Mouse (Mus musculus): ENCODE data around the gene Ushbp1. TPM values are rescaled to one million over a fixed set of nuclear protein-coding genes. Genes with fewer than 3 reads are reported as not detected.

Gene Ushbp1
- polyA plus RNA-seq, 1 experiment = 0.04 TPM

GRCm38 (mm10) chr8:71400826-71401225, 5.2 kb upstream of the Ushbp1 start:
- Histone ChIP-seq H3K79me3 (ENCODE audit: low read depth) (peaks cover 5% of the 10 kb centered on the region), H3K36me3 (ENCODE audit: control insufficient read depth, insufficient read depth) (peaks cover 13% of the 10 kb centered on the region), H3K4me3 (ENCODE audit: insufficient read depth, poor library complexity, severe bottlenecking) (no peak overlapping the region), H3ac (ENCODE audit: control insufficient read depth, insufficient read length, low read depth) (no peak overlapping the region), H3K27me3 (ENCODE audit: control insufficient read depth, insufficient read depth, insufficient read length) (no peaks in the 10 kb centered on the region), H3K79me2 (ENCODE audit: control insufficient read depth, insufficient read depth) (peaks cover 17% of the 10 kb centered on the region)
- no peak for TF ChIP-seq FOSL1 (IDR thresholded peaks at IDR 0.05; ENCODE audit: insufficient read depth, low read length, poor library complexity, severe bottlenecking)
- no peak for TF ChIP-seq USF1 (IDR thresholded peaks at IDR 0.05; ENCODE audit: low read depth)
- no peak for TF ChIP-seq MAX (IDR thresholded peaks at IDR 0.05)
- no peak for TF ChIP-seq MYOD1 (IDR thresholded peaks at IDR 0.05; ENCODE audit: control insufficient read depth, insufficient read length, low read depth)
- no peak for TF ChIP-seq MYOG (IDR thresholded peaks at IDR 0.05; ENCODE audit: control insufficient read depth, extremely low read depth, insufficient read length)
- TF ChIP-seq CEBPB (IDR thresholded peaks at IDR 0.05; ENCODE audit: low read depth) = no peak
- TF ChIP-seq CTCF (IDR thresholded peaks at IDR 0.05; ENCODE audit: control insufficient read depth, insufficient read depth, insufficient read length) = no peak

GRCm38 (mm10) chr8:71397701-71398100, 2.1 kb upstream of the Ushbp1 start:
- peak overlapping the region; percentile 84 for H3K4me3 ChIP-seq (ENCODE audit: insufficient read depth, poor library complexity, severe bottlenecking)
- H3ac ChIP-seq (ENCODE audit: control insufficient read depth, insufficient read length, low read depth) = peak overlapping the region; percentile 34
- no peaks in the 10 kb centered on the region for H3K27me3 ChIP-seq (ENCODE audit: control insufficient read depth, insufficient read depth, insufficient read length)
- peaks cover 17% of the 10 kb centered on the region for H3K79me2 ChIP-seq (ENCODE audit: control insufficient read depth, insufficient read depth)
- no peak for TF ChIP-seq CEBPB (IDR thresholded peaks at IDR 0.05; ENCODE audit: low read depth)
- peaks cover 5% of the 10 kb centered on the region for H3K79me3 ChIP-seq (ENCODE audit: low read depth)
- peaks cover 13% of the 10 kb centered on the region for H3K36me3 ChIP-seq (ENCODE audit: control insufficient read depth, insufficient read depth)

DNA sequence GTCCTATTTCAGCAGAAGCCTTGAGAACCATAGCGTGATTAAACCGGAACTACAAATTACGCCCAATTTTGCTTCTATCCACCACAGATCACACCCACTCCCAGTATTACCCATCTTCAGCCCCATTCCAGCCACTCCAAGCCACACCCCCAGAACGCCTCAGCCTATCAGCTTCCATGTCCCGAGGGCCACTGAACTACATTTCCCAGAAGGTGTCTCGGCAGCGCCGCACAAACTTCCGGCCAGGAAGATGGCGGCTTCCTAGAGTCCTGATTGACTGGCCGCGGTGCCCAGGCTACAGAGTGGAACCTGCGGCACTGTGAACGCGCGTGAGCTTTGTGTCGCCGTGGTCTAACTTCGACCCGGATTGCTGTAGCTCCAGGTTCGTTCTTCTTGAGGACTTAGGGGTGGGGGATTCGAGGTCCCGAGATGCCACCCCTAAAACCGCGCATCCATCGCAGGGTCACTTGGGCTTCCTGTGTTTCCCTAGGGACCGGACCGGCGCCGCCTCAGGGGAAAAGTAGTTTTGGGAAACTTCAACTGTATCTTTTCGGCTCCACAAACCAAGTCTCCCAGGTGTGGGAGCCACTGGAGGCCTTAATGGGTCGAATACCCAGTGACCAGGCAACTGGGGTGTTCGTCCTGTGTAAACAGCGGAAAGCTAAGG, 1.2 kb upstream of the Ushbp1 start, which contains the start of gene Babam1:
TSS of gene Babam1 (plus strand) at position 223 of the 667 bp plus-strand sequence.
- TF ChIP-seq MAX (IDR thresholded peaks at IDR 0.05) = no peak
- TF ChIP-seq MYOG (IDR thresholded peaks at IDR 0.05; ENCODE audit: control insufficient read depth, extremely low read depth, insufficient read length) = no peak
- TF ChIP-seq MYOD1 (IDR thresholded peaks at IDR 0.05; ENCODE audit: control insufficient read depth, insufficient read length, low read depth) = no peak
- TF ChIP-seq FOSL1 (IDR thresholded peaks at IDR 0.05; ENCODE audit: insufficient read depth, low read length, poor library complexity, severe bottlenecking) = no peak
- TF ChIP-seq CEBPB (IDR thresholded peaks at IDR 0.05; ENCODE audit: low read depth) = no peak
- no peak for TF ChIP-seq CTCF (IDR thresholded peaks at IDR 0.05; ENCODE audit: control insufficient read depth, insufficient read depth, insufficient read length)
- no peak for TF ChIP-seq USF1 (IDR thresholded peaks at IDR 0.05; ENCODE audit: low read depth)
- H3K36me3 ChIP-seq (ENCODE audit: control insufficient read depth, insufficient read depth) = peaks cover 13% of the 10 kb centered on the region
- H3K27me3 ChIP-seq (ENCODE audit: control insufficient read depth, insufficient read depth, insufficient read length) = no peaks in the 10 kb centered on the region
- H3K4me3 ChIP-seq (ENCODE audit: insufficient read depth, poor library complexity, severe bottlenecking) = peak within 1 kb of the TSS; percentile 84
- H3ac ChIP-seq (ENCODE audit: control insufficient read depth, insufficient read length, low read depth) = peak within 1 kb of the TSS; percentile 94
- peaks cover 17% of the 10 kb centered on the region for H3K79me2 ChIP-seq (ENCODE audit: control insufficient read depth, insufficient read depth)
- H3K79me3 ChIP-seq (ENCODE audit: low read depth) = peaks cover 5% of the 10 kb centered on the region

DNA sequence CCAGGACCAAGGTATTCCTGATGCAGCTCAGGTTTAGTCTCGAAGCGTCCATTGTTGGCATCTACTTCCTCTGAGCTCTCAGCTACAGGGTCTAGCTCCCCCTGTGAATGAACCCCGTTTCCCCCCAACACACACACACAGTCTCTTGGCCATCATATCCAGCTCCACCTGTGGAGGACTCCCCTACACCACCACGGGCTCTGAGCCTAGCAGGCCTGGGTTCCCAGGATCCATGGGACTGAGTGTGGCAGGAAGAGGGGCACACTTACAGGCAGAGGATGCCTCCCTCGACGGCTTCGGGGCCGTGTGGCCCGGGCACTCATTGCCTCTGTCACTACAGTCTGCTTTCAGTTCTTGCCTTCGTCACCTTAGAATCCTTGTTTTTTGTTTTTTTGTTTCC, 531 bp downstream of the Ushbp1 start:
- Histone ChIP-seq H3ac (ENCODE audit: control insufficient read depth, insufficient read length, low read depth) (no peak overlapping the region), H3K4me3 (ENCODE audit: insufficient read depth, poor library complexity, severe bottlenecking) (no peak overlapping the region), H3K79me2 (ENCODE audit: control insufficient read depth, insufficient read depth) (peaks cover 17% of the 10 kb centered on the region), H3K36me3 (ENCODE audit: control insufficient read depth, insufficient read depth) (peaks cover 13% of the 10 kb centered on the region), H3K79me3 (ENCODE audit: low read depth) (peaks cover 5% of the 10 kb centered on the region), H3K27me3 (ENCODE audit: control insufficient read depth, insufficient read depth, insufficient read length) (no peaks in the 10 kb centered on the region)
- TF ChIP-seq USF1 (IDR thresholded peaks at IDR 0.05; ENCODE audit: low read depth) (no peak), CEBPB (IDR thresholded peaks at IDR 0.05; ENCODE audit: low read depth) (no peak), MYOD1 (IDR thresholded peaks at IDR 0.05; ENCODE audit: control insufficient read depth, insufficient read length, low read depth) (no peak), MAX (IDR thresholded peaks at IDR 0.05) (no peak), CTCF (IDR thresholded peaks at IDR 0.05; ENCODE audit: control insufficient read depth, insufficient read depth, insufficient read length) (no peak), FOSL1 (IDR thresholded peaks at IDR 0.05; ENCODE audit: insufficient read depth, low read length, poor library complexity, severe bottlenecking) (no peak), MYOG (IDR thresholded peaks at IDR 0.05; ENCODE audit: control insufficient read depth, extremely low read depth, insufficient read length) (no peak)

GRCm38 (mm10) chr8:71394481-71394880, 1.1 kb downstream of the Ushbp1 start:
- TF ChIP-seq MAX (IDR thresholded peaks at IDR 0.05) = no peak
- no peak for TF ChIP-seq CTCF (IDR thresholded peaks at IDR 0.05; ENCODE audit: control insufficient read depth, insufficient read depth, insufficient read length)
- no peak for TF ChIP-seq USF1 (IDR thresholded peaks at IDR 0.05; ENCODE audit: low read depth)
- no peak for TF ChIP-seq FOSL1 (IDR thresholded peaks at IDR 0.05; ENCODE audit: insufficient read depth, low read length, poor library complexity, severe bottlenecking)
- TF ChIP-seq MYOG (IDR thresholded peaks at IDR 0.05; ENCODE audit: control insufficient read depth, extremely low read depth, insufficient read length) = no peak
- TF ChIP-seq CEBPB (IDR thresholded peaks at IDR 0.05; ENCODE audit: low read depth) = no peak
- no peak for TF ChIP-seq MYOD1 (IDR thresholded peaks at IDR 0.05; ENCODE audit: control insufficient read depth, insufficient read length, low read depth)

GRCm38 (mm10) chr8:71392871-71393270, 2.7 kb downstream of the Ushbp1 start:
- TF ChIP-seq MYOG (IDR thresholded peaks at IDR 0.05; ENCODE audit: control insufficient read depth, extremely low read depth, insufficient read length) = no peak
- H3K79me3 ChIP-seq (ENCODE audit: low read depth) = peaks cover 5% of the 10 kb centered on the region
- no peaks in the 10 kb centered on the region for H3K36me3 ChIP-seq (ENCODE audit: control insufficient read depth, insufficient read depth)
- no peaks in the 10 kb centered on the region for H3K27me3 ChIP-seq (ENCODE audit: control insufficient read depth, insufficient read depth, insufficient read length)
- no peak overlapping the region for H3ac ChIP-seq (ENCODE audit: control insufficient read depth, insufficient read length, low read depth)
- peaks cover 11% of the 10 kb centered on the region for H3K79me2 ChIP-seq (ENCODE audit: control insufficient read depth, insufficient read depth)
- H3K4me3 ChIP-seq (ENCODE audit: insufficient read depth, poor library complexity, severe bottlenecking) = no peak overlapping the region

More at GRCm38 (mm10) chr8:71394481-71394880, 1.1 kb downstream of the Ushbp1 start:
- no peak overlapping the region for H3K4me3 ChIP-seq (ENCODE audit: insufficient read depth, poor library complexity, severe bottlenecking)
- peaks cover 17% of the 10 kb centered on the region for H3K79me2 ChIP-seq (ENCODE audit: control insufficient read depth, insufficient read depth)
- H3K36me3 ChIP-seq (ENCODE audit: control insufficient read depth, insufficient read depth) = peaks cover 11% of the 10 kb centered on the region
- no peak overlapping the region for H3ac ChIP-seq (ENCODE audit: control insufficient read depth, insufficient read length, low read depth)
- peaks cover 5% of the 10 kb centered on the region for H3K79me3 ChIP-seq (ENCODE audit: low read depth)
- no peaks in the 10 kb centered on the region for H3K27me3 ChIP-seq (ENCODE audit: control insufficient read depth, insufficient read depth, insufficient read length)

All from C2C12 (cell line).